ENCODE assay signal across 16 mouse cellular contexts in genomic region chr4:147369564-147369963, GRCm38 (mm10). TPM values are rescaled to one million over a fixed set of nuclear protein-coding genes. Genes with fewer than 3 reads are reported as not detected.
DNase-seq lines count a peak whose midpoint lies in the region; ATAC-seq and TF ChIP-seq lines count a peak whose summit lies in the region.
"Not testable (repeated sequence)": the region's sequence is repeated elsewhere in the genome, so short reads cannot be mapped to it uniquely, and the experiment has no call there.
"Had no signal": no experiment of that assay in that cellular context is flagged by ENCODE, and none has a peak within 500 bp of the region (broad histone marks: within the 10 kb centered on the region; RNA-seq: fewer than 3 reads in every experiment).

No protein-coding gene starts in this region.

- TF ChIP-seq EP300 in liver, postnatal 0 days (IDR thresholded peaks at IDR 0.05; ENCODE audit: low read depth): not testable (repeated sequence)

- not testable (repeated sequence) for H3K27ac ChIP-seq in forebrain, embryonic 12.5 days; heart, embryonic 16.5 days (ENCODE audit: low read length); intestine, embryonic 14.5 days (ENCODE audit: low read depth); limb, embryonic 13.5 days; liver, postnatal 0 days (ENCODE audit: low read depth); midbrain, embryonic 14.5 days (replicated peaks; ENCODE audit: low read depth, low read length); stomach, embryonic 16.5 days (ENCODE audit: low read length)

- not testable (repeated sequence) for H3K4me2 ChIP-seq in forebrain, embryonic 12.5 days; heart, embryonic 16.5 days (ENCODE audit: low read depth, low read length); intestine, embryonic 14.5 days (ENCODE audit: low read length); limb, embryonic 13.5 days (replicated peaks); liver, postnatal 0 days (ENCODE audit: low read depth, low read length); midbrain, embryonic 14.5 days (ENCODE audit: low read length); stomach, embryonic 16.5 days (ENCODE audit: low read depth, low read length)

- not testable (repeated sequence) for H3K4me3 ChIP-seq in G1E (ENCODE audit: low read depth, low read length); forebrain, embryonic 12.5 days (replicated peaks); heart, embryonic 16.5 days (ENCODE audit: low read length); intestine, embryonic 14.5 days (ENCODE audit: low read depth, low read length); limb, embryonic 13.5 days; liver, postnatal 0 days (ENCODE audit: low read depth, low read length); midbrain, embryonic 14.5 days (replicated peaks; ENCODE audit: low read depth, low read length); stomach, embryonic 16.5 days (replicated peaks; ENCODE audit: low read length)

- not testable (repeated sequence) for H3K4me1 ChIP-seq in G1E (ENCODE audit: insufficient read depth, low read depth, low read length); forebrain, embryonic 12.5 days; heart, embryonic 16.5 days (ENCODE audit: control insufficient read depth, insufficient read depth, low read length); intestine, embryonic 14.5 days (replicated peaks; ENCODE audit: control insufficient read depth, insufficient read depth, low read length); limb, embryonic 13.5 days; liver, postnatal 0 days (ENCODE audit: insufficient read depth); midbrain, embryonic 14.5 days (ENCODE audit: control insufficient read depth, insufficient read depth, low read length); stomach, embryonic 16.5 days (ENCODE audit: control insufficient read depth, insufficient read depth, low read length)

- peak; percentile 15; the same call in 1 of the 2 replicates for ATAC-seq in G1E (ENCODE audit: extremely low read depth, insufficient number of reproducible peaks, low FRiP score, poor library complexity, severe bottlenecking)
- peak; percentile 60 for ATAC-seq in forebrain, embryonic 12.5 days (ENCODE audit: low FRiP score)
- ATAC-seq in heart, embryonic 16.5 days (replicated peaks; ENCODE audit: extremely low read depth, insufficient read depth, low FRiP score): peak; percentile 52; the same call in 1 of the 2 replicates
- peak; percentile 71 for ATAC-seq in intestine, embryonic 14.5 days (replicated peaks; ENCODE audit: low FRiP score, low TSS enrichment, low read depth)
- ATAC-seq in limb, embryonic 13.5 days (ENCODE audit: low FRiP score, low read depth): peak; percentile 75
- ATAC-seq in liver, postnatal 0 days: peak; percentile 51
- peak; percentile 55 for ATAC-seq in midbrain, embryonic 14.5 days (ENCODE audit: low FRiP score, low TSS enrichment)
- ATAC-seq in stomach, embryonic 16.5 days (ENCODE audit: insufficient read depth, low FRiP score): peak; percentile 69

- not testable (repeated sequence) for H3K9ac ChIP-seq in forebrain, embryonic 12.5 days; heart, embryonic 16.5 days (ENCODE audit: low read length); intestine, embryonic 14.5 days (ENCODE audit: low read length); limb, embryonic 13.5 days; liver, postnatal 0 days (replicated peaks); midbrain, embryonic 14.5 days (replicated peaks; ENCODE audit: low read length); stomach, embryonic 16.5 days (ENCODE audit: low read length)

- not testable (repeated sequence) for H3K36me3 ChIP-seq in G1E (replicated peaks); forebrain, embryonic 12.5 days (replicated peaks); heart, embryonic 16.5 days (ENCODE audit: control insufficient read depth, insufficient read depth); intestine, embryonic 14.5 days (ENCODE audit: control insufficient read depth, insufficient read depth, low read length); limb, embryonic 13.5 days; liver, postnatal 0 days (replicated peaks; ENCODE audit: insufficient read depth, low read length); midbrain, embryonic 14.5 days (ENCODE audit: control insufficient read depth, insufficient read depth, low read length); stomach, embryonic 16.5 days (ENCODE audit: control insufficient read depth, insufficient read depth, low read length)

- DNase-seq in G1E (ENCODE audit: low spot score); intestine, embryonic 14.5 days (ENCODE audit: low spot score); liver, postnatal 0 days; midbrain, embryonic 14.5 days: not testable (repeated sequence)

- WGBS in forebrain, embryonic 12.5 days: no CpG with 5 or more reads among the region's 2 CpGs
- WGBS in heart, embryonic 16.5 days: no CpG with 5 or more reads among the region's 2 CpGs
- no CpG with 5 or more reads among the region's 2 CpGs for whole genome bisulfite sequencing in intestine, embryonic 14.5 days
- WGBS in limb, embryonic 13.5 days: no CpG with 5 or more reads among the region's 2 CpGs
- WGBS in liver, postnatal 0 days (ENCODE audit: insufficient replicate concordance): no CpG with 5 or more reads among the region's 2 CpGs
- no CpG with 5 or more reads among the region's 2 CpGs for WGBS in midbrain, embryonic 14.5 days
- no CpG with 5 or more reads among the region's 2 CpGs for WGBS in stomach, embryonic 16.5 days

- not testable (repeated sequence) for H3K27me3 ChIP-seq in G1E (ENCODE audit: insufficient read depth, low read length); forebrain, embryonic 12.5 days; heart, embryonic 16.5 days (ENCODE audit: control insufficient read depth, insufficient read depth, low read length); intestine, embryonic 14.5 days (replicated peaks; ENCODE audit: control insufficient read depth, insufficient read depth, low read length); limb, embryonic 13.5 days; liver, postnatal 0 days (ENCODE audit: insufficient read depth, low read length); midbrain, embryonic 14.5 days (ENCODE audit: control insufficient read depth, insufficient read depth, low read length); stomach, embryonic 16.5 days (ENCODE audit: control insufficient read depth, insufficient read depth, low read length)

- TF ChIP-seq CTCF in G1E (IDR thresholded peaks at IDR 0.05; ENCODE audit: low read depth, low read length); liver, postnatal 0 days (IDR thresholded peaks at IDR 0.05; ENCODE audit: low read depth): not testable (repeated sequence)

- H3K9me3 ChIP-seq in G1E (replicated peaks); forebrain, embryonic 12.5 days; heart, embryonic 16.5 days (replicated peaks; ENCODE audit: control insufficient read depth, low read length); intestine, embryonic 14.5 days (ENCODE audit: control insufficient read depth, low read length); limb, embryonic 13.5 days; liver, postnatal 0 days (ENCODE audit: low read length); midbrain, embryonic 14.5 days (ENCODE audit: control insufficient read depth, low read length); stomach, embryonic 16.5 days (replicated peaks; ENCODE audit: control insufficient read depth, low read length): not testable (repeated sequence)

RNA-seq across cellular contexts. Expression of gene Zfp978, which starts 8.5 kb away (rescaled TPM):
- total RNA-seq in G1E (2014; fragmentation: Nextera tagmentation): not detected in 2 replicates
- 0.58 and 0.60 TPM in 2 replicates for total RNA-seq in G1E (2017)
- not detected in 2 replicates for polyA plus RNA-seq in G1E (2012)
- polyA plus RNA-seq in forebrain, embryonic 12.5 days (2016; fragmentation: Nextera tagmentation; extraction: Ambion mirVana): not detected in 2 replicates
- not detected in 2 replicates for polyA plus RNA-seq in heart, embryonic 16.5 days (2015; fragmentation: Nextera tagmentation; extraction: Ambion mirVana)
- polyA plus RNA-seq in intestine, embryonic 14.5 days (2014; fragmentation: Nextera tagmentation; extraction: Ambion mirVana): not detected in 2 replicates
- 0.18 TPM in 1 of 2 replicates, not detected in the other for polyA plus RNA-seq in limb, embryonic 13.5 days (2015; fragmentation: Nextera tagmentation; extraction: Ambion mirVana)
- polyA plus RNA-seq in liver, postnatal 0 days (2015; fragmentation: Nextera tagmentation; extraction: Ambion mirVana): not detected in 2 replicates
- polyA plus RNA-seq in midbrain, embryonic 14.5 days (2014; fragmentation: Nextera tagmentation; extraction: Ambion mirVana): 0.22 TPM in 1 of 2 replicates, not detected in the other
- not detected in 2 replicates for polyA plus RNA-seq in stomach, embryonic 16.5 days (2015; fragmentation: Nextera tagmentation; extraction: Ambion mirVana)
- total RNA-seq: gastrocnemius, adult 8-10 months; layer of hippocampus, adult 18-20 months; left cerebral cortex, postnatal 4 days had no signal
- polyA plus RNA-seq: heart, adult 2 months; hindbrain, embryonic 10.5 days; midbrain, embryonic 15.5 days; neural tube, embryonic 13.5 days; thymus, postnatal 0 days had no signal

Comparison
In these comparisons a context has a peak if more than half of its experiments do, and no peak if none do; other contexts are left out.
1. ATAC-seq: peak in every context shown above with its lines; median percentile 75 in limb, embryonic 13.5 days; 71 in intestine, embryonic 14.5 days; 69 in stomach, embryonic 16.5 days; 60 in forebrain, embryonic 12.5 days; 55 in midbrain, embryonic 14.5 days; 52 in heart, embryonic 16.5 days; 51 in liver, postnatal 0 days; 15 in G1E.